Mouse (Mus musculus): ENCODE measurements around the gene Gabpb2.

- TF ChIP-seq CTCF (IDR thresholded peaks at IDR 0.05; ENCODE audit: borderline replicate concordance, insufficient read depth, low read depth, low read length) (peak; percentile 69), POLR2A (IDR thresholded peaks at IDR 0.05; ENCODE audit: borderline replicate concordance, insufficient read depth, low read length) (no peak)
Observed at GRCm38 (mm10) chr3:95263089-95263739, 45.5 kb upstream of the Gabpb2 start.

All from cerebellum, adult 2 months (tissue).